Mouse (Mus musculus) T-cell, adult 2 months (primary cell): ENCODE results near the gene Arrdc2.

Source experiments
- DNase-seq: peaks from one replicate; pipeline ENCODE4 v3.0.0; 2022; ENCODE audit warnings: low spot score

The Arrdc2 gene

DNA sequence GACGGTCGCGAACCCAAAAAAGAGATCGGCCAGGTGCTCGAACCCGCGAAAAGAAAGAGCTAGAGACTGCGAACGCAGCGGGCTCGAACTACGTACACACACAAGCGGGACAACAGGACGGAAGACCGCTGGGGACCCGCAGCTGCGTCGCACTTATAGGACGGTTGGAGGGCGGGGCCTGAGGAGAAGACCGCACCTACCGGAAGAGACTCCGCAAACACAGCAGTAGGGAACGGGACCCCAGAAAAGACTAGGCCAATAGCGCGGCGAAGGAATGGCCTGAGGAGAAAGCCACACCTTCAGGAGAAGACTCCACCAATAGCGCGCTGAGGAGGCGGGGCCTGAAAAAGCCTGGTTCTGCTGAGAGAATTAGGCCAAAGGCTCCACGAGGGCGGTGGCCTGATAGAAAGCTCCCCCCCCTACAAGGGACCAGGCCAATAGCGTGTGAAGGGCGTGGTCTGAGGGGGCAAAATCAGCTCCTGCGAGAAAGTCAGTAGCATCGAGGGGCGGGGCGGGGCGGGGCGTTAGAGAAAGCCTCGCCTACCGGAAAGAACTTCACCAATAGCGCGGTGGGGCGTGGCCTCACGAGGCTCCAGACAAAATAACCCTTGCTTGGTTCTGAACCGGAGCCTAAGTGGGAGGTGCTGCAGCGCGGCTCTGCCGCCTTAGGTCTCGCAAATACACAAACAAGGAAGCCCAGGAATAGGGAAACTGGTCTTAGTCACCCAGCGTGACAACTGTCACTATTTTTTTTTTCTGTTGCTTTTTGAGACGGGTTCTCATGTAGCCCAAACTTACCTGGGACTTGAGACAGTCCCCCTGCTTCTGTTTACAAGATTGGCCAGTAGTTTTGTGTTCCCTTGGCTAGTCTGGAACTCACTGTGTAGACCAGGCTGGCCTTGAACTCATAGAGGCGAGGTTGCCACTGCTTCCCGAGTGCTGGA lies at the start of gene Arrdc2:
Gene Arrdc2 (minus strand): TSS at position 313 of the 944 bp plus-strand sequence.
- DNase-seq, result peak; percentile 99

DNA sequence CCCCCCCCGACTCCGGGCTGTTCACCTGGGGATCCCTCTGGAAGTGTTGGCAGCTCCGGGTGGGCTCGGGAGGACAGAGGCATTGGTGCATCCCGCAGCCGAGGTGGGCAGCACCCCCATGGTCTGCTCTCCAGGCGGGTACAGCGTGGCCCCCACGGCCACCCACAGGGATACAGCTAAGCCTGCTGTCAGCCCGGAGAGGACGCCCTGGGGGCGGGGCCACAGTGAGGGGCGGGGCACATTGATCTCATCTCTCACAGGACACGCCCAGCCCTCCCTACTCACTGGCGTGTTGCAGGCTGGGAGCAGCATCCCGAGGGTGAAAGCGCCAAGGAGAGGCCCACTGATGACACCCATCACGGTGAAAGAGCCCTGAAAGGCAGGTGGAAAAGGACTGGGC lies 48.1 kb upstream of the Arrdc2 start:
- DNase-seq, result peak; percentile 36

DNA sequence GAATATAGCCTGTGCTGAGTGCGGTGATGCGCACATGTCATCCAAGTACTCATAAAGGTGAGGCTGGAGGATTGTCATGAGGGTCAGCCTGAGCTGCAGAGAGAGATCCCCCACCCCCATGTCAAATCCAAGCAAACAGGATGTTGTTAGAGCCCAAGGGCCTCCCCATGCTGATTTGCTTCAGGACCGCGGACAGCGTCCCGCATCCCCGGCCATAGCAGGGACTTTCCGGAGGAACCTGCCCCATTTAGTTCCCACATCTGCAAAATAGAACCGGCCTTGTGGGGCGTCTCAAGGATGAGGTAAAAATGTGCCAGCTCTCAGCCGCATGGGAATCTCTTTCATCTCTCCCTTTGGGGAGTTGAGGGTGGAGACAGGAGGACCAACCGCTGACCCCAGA lies 46.1 kb upstream of the Arrdc2 start:
- no peak for DNase-seq

DNA sequence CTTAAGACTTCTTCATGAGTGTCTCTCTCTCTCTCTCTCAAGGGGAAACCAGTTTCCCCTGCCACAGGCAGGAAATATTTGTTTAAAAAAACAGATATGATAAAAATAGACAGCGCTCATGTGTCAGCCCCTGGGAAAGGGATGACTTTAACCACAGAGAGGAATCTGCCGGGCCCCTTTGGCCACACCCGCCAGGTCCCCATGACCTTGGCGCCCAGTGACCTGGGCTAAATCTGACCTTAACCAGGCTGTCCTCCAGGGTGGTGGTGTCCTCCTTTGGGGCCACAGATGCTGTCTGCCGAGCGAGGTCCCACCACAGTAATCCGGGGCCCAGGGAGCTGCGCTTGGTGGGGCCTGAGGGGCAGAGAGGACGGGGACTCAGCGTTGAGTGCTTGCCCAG lies 45.2 kb upstream of the Arrdc2 start:
- DNase-seq, result no peak

DNA sequence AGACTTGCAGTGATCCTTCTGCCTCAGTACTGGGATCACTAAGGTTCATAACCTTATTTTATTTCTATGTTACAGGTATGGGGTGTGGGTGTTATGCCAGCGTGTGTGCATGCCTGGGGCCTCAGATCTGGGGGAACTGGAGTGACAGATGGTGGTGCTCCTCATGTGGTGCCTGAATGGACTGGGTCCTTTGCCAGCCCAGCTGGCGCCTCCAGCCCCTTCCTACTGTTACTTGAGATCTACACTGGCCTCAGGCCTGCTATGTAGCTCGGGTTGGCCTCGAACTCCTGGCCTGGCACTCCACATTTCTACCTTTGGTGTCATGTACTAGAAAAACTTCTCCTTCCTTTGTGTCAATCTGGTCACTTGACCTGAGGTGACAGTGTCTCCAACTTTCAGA lies 44.7 kb upstream of the Arrdc2 start:
- DNase-seq, result no peak

DNA sequence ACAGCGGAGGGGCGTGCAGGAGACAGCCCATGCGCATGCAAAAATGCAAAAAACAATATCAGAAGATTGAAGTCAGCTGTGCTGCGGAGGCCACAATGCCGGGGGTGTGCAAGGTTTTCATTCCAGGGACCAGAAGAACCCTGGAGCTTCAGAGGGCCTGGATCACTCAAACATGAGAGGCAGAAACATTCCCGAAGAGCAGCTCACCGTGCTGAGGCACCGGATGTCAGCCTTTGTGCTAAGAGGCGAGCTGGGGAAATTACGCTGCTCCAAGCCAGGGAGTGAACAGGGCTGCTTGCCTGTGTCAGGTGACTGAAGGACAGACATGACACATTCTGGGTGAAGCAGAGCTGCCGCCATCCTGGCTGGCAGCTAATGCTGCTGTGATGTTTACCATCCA lies 41.0 kb upstream of the Arrdc2 start:
- no peak for DNase-seq

DNA sequence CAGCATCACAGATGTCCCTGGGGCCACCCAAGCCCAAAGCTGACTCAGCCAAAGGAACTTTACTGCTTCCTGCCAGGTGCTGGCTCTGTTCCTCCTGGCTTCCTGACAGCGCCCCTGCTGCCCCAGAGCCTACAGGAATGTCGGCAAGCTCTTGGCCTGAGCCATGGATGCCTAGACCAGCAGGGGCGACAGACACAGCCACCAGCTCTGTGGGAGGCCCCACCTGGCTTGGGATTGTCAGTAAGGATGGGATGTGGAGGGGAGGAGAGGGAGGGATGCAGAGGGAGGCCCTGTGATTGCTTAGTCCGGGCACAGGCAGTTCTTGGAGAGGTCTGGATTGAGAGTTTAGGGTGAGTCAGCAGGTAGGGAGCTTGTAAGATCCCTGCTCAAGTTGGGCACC lies 40.6 kb upstream of the Arrdc2 start:
- no peak for DNase-seq

DNA sequence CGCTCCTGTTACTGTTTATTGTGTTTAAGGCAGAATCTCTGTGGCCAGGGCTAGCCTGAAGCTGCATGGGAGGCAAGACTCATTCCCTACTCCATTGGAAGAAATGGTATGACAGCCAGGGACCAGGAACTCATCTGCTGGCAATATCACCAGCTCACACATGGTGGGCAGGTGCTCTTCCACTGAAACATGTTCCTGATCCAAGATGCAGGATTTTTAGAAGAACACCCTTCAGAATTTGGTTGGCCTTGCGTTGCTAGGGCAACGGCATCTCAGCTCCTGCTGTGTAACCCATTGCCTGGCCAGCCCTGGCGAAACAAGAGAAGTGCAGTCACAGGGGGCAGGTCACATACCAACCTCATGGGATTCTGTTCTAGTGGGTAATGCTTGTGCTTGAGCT lies 40.0 kb upstream of the Arrdc2 start:
- no peak for DNase-seq

DNA sequence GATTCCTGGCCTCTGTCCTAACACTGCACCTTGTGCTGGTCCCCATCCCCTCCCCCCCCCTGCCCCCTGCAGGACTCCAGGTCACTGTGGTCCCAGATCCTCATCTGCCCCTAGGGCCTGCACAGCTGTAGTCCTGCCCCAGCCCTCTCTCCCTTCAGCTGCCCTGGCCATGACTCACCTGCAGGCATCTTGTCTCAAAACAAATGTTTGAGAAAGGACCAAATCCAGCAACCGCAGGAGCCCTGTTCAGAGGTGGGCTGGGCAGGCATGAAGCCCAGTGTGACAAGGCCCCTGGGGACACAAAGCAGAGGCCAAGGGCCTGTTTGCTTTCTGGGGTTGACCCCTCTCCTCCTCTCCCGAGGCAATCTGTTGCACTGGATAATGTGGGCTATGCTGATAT lies 38.7 kb upstream of the Arrdc2 start:
- DNase-seq, result no peak

DNA sequence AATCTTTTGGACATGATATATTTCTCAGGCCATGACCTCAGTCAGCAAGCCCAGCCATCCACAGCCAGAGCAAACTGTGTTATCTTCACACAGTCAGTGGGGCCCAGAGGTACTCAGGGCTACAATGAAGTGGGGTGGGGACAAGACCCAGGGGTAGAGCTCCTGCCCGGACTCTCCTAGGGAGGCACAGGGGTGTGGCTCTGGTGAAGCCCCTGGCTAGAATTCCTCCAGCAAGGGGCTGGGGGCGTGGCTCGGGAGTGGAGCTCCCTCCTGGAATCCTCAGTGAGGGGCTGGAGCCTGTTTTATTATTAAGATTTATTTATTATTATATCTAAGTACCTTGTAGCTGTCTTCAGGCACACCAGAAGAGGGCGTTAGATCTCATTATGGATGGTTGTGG lies 36.9 kb upstream of the Arrdc2 start:
- no peak for DNase-seq

DNA sequence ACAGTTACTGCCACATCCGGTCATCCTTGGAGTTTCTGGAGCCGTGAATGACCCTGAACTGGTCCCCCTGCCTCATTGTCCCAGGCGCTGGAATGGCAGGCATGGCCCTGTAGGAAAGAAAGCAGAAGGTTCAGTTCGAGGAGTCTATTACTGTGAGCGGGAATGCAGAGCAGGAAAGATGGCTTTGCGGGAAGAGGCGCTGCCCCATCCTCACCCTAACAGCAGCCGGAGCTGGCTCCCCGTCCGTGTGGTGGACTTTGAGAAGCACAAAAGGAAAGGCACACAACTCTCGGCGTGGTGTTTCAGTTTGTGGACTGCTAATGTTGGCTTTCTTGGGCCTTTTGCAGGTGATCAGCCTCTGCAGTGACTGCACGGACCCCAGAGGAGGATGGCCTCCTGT lies 34.9 kb upstream of the Arrdc2 start:
- no peak for DNase-seq

DNA sequence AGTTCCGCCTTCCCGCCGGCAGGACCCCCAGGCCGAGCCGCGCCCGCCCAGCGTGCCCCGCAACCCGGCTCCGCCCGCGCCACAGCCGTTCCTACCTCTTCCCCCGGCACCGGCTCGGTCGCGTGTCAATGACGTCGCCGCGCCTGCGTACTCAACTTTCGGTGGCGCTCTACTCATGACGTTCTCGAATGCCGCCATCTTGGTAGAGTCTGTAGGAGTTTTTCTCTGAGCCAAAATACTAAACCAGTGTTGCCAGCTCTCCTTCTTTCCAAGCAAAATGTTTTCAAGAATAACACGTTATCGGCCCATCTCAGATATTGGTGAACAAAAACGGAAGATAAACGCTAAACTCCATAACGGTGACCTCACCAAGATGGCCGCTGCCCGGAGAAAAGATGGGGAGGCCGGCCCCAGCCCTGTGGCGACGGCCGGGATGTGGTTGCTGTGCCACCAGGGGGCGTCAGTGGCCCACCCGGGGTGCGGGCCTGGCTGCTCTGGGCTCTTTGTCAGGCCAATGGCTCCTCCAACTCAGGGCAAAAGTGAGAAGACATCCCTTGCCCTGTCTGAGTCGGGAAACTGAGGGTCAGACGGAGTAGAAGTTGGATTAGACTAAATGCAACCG lies 34.0 kb upstream of the Arrdc2 start, which contains the start of gene Ccdc124:
Gene Ccdc124 (minus strand): TSS at position 572 of the 622 bp plus-strand sequence.
- DNase-seq, result peak; percentile 94

DNA sequence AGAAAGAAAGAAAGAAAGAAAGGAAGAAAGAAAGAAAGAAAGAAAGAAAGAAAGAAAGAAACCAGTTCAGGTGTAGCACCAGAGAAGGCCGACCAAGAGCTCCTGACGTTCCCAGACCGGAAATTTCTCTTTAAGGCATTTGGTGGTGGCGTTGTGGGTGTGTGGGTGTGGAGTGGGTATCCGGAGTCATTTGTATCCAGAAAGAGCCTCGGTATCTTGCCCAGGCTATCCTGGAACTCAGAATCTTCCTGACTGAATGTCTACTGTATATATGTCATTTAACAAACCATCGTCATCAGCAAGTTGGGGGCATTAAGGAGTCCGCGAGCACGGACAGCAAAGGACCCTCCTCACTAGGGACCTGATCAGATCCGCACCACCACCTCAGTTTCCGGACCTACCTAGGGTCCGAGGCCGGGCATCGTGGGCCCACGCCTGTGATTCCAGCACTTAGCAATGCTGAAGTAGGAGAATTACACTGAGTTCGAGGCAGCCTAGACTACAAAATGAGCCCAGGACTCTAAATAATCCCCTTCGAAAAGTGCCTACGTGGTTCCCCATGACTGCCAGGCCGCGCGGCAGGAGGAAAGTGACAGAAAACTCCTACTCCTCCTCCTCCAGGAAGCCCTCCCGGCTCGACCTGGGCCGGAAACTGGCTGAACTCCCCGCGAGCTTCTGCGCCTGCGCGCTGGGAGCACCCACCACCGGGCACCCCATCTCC lies 33.3 kb upstream of the Arrdc2 start:
- DNase-seq, result no peak

DNA sequence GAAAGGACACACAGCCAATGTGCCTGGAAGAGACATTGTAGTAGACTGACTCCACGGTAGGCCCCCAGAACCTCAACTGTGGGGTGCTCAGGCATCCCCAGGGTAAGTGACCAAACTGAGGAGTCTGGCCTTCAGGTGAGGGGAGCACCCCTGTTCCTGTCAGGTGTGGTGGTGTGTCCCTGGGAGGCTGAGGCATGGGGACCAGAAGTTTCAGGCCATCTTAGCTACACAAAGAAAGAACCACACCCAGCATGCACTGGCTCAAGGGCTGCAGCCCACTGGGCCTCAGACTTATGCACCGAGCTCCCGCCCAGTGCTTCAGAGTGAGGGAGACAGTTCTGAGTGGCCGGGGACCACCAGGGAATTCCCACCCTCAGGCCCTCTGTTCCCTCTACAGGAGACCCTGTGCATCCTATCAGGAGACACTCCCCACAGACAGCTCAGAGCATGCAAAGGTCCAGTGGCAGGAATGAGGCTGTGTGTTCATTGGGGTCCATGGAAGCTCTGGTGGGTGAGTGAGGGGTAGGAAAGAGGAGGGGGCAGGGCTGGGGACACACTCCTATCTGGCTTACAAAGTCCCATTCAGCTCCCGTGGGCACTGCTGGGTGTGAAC lies 31.8 kb upstream of the Arrdc2 start:
- no peak for DNase-seq

DNA sequence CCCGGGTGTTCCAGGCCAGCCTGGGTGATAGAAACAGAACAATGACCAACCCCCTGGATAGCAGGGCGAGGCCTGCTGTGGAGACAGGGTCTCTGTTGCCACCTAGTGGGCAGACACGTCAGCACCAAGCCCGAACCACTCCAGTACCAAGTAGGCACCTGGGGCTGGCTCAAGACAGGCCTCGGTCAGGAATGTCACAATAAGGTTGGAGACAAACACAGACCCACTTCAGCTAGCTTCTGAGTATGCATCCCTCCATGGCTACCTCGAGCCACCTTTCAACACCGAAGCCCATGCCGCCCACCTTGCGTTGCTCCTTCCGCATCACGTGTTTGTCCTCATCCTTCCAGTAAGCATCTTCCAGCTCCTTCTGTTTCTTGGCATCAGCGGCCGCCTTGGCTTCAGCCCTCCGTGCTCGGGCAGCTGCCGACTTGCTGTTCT lies 30.1 kb upstream of the Arrdc2 start:
- DNase-seq, result peak; percentile 75

DNA sequence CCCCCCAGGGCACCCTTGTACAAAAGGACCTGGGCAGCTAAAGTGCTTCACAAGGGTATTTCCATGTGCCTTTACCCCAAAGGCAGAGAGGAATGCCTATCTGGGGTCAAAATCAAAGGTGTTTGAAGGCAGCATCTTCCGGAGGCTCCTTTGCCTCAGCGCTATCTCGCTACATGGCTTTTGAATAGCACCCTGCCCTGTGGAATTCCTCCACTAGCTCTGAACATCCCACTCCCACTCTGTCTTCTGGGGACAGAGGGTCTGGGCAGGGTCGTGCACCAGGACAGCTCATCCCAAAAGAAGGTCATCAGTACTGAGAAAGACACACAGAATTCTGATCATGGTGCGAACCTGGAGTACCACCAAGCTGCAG lies 29.7 kb upstream of the Arrdc2 start:
- no peak for DNase-seq

DNA sequence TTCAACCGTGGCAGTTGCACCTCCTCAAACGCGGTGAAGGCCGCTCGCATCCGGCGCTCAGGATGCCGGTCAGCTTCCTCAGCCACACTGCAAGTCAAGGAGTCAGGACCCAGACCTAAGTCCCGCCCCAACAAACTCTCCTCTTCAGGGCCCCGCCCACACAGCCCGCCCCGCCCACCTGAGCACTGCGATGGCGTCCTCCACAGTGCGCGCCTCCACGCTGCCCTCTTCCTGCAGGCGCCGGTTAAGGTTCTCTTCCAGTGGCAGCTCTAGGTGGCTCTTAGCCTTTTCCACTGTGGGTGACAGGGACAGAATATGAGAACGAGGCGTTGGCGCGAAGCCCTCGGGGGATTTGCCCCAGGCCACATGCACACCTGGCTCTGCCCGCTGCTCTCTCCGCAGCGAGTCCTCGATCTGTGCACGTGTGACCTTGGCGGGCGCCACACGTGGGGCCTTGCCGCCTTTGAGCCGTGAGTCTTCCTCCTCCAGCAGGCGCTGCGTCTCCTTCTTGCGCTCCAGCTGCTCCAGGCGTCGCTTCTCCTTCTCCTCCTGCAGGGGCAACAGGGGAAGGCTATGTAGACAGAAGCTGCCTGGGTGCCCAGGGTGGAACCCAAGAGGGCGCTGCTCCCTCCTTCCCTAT lies 29.2 kb upstream of the Arrdc2 start:
- DNase-seq, result peak; percentile 52

DNA sequence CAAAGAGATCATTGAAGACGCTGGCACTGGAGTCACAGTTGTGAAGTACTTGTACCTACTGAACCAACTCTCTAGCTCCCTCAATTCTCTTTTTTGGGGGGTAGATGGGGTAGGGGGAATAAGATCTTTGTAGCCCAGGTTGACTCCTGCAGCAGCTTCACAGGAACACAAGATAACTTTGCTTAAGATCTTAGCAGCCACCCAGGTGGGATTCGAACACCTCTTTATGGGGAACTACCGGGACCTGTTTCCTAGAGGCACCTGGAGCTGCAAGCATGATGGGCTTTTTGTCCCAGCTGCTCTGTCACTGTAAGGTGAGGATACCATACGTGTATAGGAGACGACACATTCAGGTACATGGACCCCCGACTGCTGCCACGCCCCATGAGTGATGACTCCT lies 27.0 kb upstream of the Arrdc2 start:
- DNase-seq, result no peak

DNA sequence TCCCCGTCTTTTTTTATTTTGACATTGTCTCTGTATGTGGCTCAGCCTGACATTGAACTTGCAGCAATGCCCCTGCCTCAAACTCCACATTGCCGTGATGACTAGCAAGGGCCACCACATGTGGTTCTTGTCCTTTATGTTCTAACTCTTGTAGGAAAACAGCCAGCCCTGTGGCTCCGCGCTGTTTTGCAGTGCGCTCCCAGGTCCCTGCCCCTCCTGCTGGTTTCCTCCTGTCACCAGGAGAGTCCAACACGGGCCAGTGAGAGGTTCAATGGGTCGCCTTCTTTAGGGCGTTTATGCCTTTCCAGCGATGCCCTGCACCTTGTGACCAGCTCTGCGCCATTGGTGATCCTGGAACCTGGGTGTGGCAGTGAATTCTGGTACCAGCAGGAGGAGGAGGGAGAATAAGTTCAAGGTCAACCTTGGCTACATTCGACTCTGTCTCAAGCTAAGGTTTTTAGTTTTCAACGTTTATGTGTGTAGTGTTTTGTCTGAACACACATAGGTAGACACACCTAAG lies 26.5 kb upstream of the Arrdc2 start:
- DNase-seq, result no peak

DNA sequence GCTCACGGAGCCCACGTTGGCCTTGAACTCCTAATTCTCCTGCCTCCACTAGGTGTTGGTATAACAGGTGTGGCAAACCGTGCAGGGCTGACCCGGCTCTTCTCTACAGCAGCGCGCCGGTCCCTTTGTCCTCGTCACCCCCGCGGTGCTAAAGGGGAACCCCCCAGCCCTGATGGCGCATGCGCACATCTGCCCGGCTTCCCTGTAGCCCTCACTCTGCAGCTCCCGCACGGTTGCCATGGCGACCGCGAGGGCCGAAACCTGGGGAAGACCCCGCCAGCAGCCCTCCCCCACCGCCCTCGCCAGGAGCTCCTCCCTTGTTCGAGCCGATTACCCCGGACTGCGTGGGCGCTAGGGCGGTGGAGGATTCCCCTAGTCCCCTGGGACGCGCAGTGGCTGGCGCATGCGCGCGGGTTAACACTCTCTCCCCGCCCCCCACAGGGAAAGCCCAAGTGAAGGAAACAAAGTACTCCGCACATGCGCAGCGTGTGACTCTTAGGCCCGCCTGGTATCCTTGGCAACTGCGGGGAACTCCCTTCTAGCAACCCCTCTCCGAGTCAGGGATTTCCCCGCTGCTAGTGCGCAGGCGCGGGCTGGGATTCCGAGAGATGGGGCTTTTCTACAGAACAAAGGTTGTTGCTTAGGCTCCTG lies 26.0 kb upstream of the Arrdc2 start:
- DNase-seq, result peak; percentile 100

DNA sequence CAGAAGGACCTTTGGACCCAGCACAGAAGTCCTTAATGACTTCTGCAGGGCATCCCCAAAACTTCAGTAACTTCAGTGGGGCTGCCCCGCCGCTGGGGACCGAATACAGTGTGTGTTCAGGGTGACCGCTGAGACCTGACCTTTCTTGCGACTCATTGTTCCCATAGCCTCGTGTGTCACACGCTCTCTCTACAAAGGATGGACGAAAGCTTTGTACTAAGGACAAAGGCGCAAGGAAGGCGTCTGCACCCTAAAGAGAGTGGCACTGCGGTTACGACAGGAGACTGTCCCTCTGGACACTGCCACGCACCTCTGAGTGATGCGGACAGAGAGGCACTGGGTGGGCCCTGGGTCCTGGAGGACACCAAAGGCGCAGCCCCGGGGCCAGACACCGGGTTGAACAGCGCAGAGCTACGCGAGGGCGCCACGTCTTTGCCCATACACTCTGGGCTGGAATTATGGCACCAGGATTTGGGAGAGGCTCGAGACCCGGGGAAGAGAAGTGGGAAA lies 25.2 kb upstream of the Arrdc2 start:
- no peak for DNase-seq
